In the genomic region with DNA sequence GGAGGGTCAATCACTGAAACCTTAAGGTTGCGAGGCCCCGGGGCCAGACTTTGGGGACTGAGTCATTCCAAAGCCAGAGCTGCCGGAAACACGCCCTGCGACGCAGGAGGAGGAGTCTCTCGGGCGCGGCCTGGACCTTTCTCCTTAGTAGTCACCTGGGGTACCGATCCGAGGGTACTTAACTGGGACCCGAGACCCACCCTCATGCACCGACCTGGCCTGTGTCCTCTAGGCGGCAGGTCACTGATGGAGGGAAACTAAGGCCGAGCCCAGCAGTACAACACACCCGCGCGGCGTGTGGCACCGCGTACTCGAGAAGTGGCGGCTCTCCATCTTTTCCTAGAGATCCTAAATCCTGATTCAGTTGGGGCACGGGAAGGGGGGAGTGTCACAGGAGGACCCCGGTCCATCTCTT, we compare ENCODE assay signal across 8 mouse cellular contexts. TPM values are rescaled to one million over a fixed set of nuclear protein-coding genes. Genes with fewer than 3 reads are reported as not detected.
A peak's percentile ranks its signal among the peaks of the same experiment; 100 is the strongest.
DNase-seq lines count a peak whose midpoint lies in the region; ATAC-seq lines count a peak whose summit lies in the region.

No protein-coding gene starts in this region.

- peak; percentile 24 to 27; a peak in 1 of 4 replicates for ATAC-seq in hematopoietic stem cell, adult 5-6 weeks (replicated peaks in 1 of 2; ENCODE audit: insufficient read depth in 1 of 2, low FRiP score in 2 of 2, low TSS enrichment in 1 of 2, low read depth in 1 of 2, poor library complexity in 2 of 2, severe bottlenecking in 2 of 2)

- DNase-seq in MN1 (ENCODE audit: low spot score), result peak; percentile 61
- peak; percentile 49 for DNase-seq in cerebellum, adult 11 months
- DNase-seq in forelimb bud, embryonic 11.5 days (ENCODE audit: low read depth, low spot score), result peak; percentile 59
- DNase-seq in layer of hippocampus, postnatal 14 days (ENCODE audit: low spot score in 2 of 2), result peak; percentile 31 to 42
- peak; percentile 71 for DNase-seq in lung, postnatal 14 days
- DNase-seq in right cerebral cortex, postnatal 25 days, result peak; percentile 65
- peak; percentile 71 to 77 for DNase-seq in urinary bladder, postnatal 36 days (ENCODE audit: low spot score in 2 of 2)

RNA-seq across cellular contexts. Expression of a gene that starts 0.7 kb away (rescaled TPM):
- total RNA-seq in hematopoietic stem cell, adult 5-6 weeks (2017), result 169 and 188 TPM in 2 replicates
- total RNA-seq in layer of hippocampus, postnatal 14 days (2021), result 100 to 1,000 TPM; 151 to 152 TPM

RNA-seq across cellular contexts. Expression of a gene that starts 39.5 kb away (rescaled TPM):
- 2.4 and 3.1 TPM in 2 replicates for total RNA-seq in hematopoietic stem cell, adult 5-6 weeks (2017)
- total RNA-seq in layer of hippocampus, postnatal 14 days (2021), result under 1 TPM; 0.26 to 0.48 TPM

RNA-seq across cellular contexts. Expression of a gene that starts 53.4 kb away (rescaled TPM):
- not detected in 2 replicates for total RNA-seq in hematopoietic stem cell, adult 5-6 weeks (2017)
- not detected for total RNA-seq in layer of hippocampus, postnatal 14 days (2021)

Comparison
In these comparisons a context has a peak if more than half of its experiments do, and no peak if none do; other contexts are left out.
1. Peak in every context shown above with its lines: DNase-seq and ATAC-seq.